In genomic region chr12:10473986-10474385, GRCm38 (mm10) we compare ENCODE assay signal across 15 mouse cellular contexts.
DNase-seq lines count a peak whose midpoint lies in the region; ATAC-seq and TF ChIP-seq lines count a peak whose summit lies in the region.
"Had no signal": no experiment of that assay in that cellular context is flagged by ENCODE, and none has a peak within 500 bp of the region (broad histone marks: within the 10 kb centered on the region; RNA-seq: fewer than 3 reads in every experiment).

No protein-coding gene starts in this region.

- WGBS in heart, embryonic 12.5 days = 62% methylated on average over 1 of the region's 1 CpGs
- 55% methylated on average over 1 of the region's 1 CpGs for WGBS in lung, adult 2 months

- H3K4me2 ChIP-seq in heart, embryonic 12.5 days = no peak overlapping the region
- H3K4me2 ChIP-seq: heart, embryonic 15.5 days; kidney, embryonic 15.5 days had no signal

- no peak for TF ChIP-seq CTCF in lung, adult 2 months (IDR thresholded peaks at IDR 0.05; ENCODE audit: insufficient read depth, low read length)

- H3K9ac ChIP-seq in heart, embryonic 12.5 days = no peak overlapping the region
- H3K9ac ChIP-seq: heart, embryonic 15.5 days; kidney, embryonic 15.5 days; liver, embryonic 14.5 days had no signal

- H3K36me3 ChIP-seq in heart, embryonic 12.5 days = no peaks in the 10 kb centered on the region
- H3K36me3 ChIP-seq: heart, embryonic 15.5 days; kidney, embryonic 15.5 days had no signal

- DNase-seq in heart, adult 18-20 months = peak; percentile 33 to 72
- DNase-seq in lung, postnatal 25 days (ENCODE audit: low spot score) = peak; percentile 25
- DNase-seq in lung, adult 2 months = no peak
- DNase-seq in gastrocnemius, postnatal 14 days = peak; percentile 14
- peak; percentile 78 for DNase-seq in skeletal muscle tissue, adult 2 months (ENCODE audit: low read depth, low spot score)
- DNase-seq in retina, embryonic 14.5 days (ENCODE audit: low spot score) = no peak
- DNase-seq in layer of hippocampus, adult 11-12 months (ENCODE audit: low spot score) = no peak
- DNase-seq: cerebellum, adult 18-20 months; left cerebral cortex, postnatal 4 days; right cerebral cortex, postnatal 25 days had no signal

- H3K27me3 ChIP-seq in heart, embryonic 12.5 days (replicated peaks) = no peaks in the 10 kb centered on the region
- H3K27me3 ChIP-seq: heart, embryonic 15.5 days; kidney, embryonic 15.5 days had no signal

- no peak for TF ChIP-seq POLR2A in lung, adult 2 months (IDR thresholded peaks at IDR 0.05; ENCODE audit: borderline replicate concordance, extremely low read depth, low read depth, low read length)

- ATAC-seq in heart, embryonic 12.5 days (ENCODE audit: insufficient number of reproducible peaks, low FRiP score) = no peak
- ATAC-seq: activated CD4-positive, CD25-positive, alpha-beta regulatory T cell, adult 4 months had no signal

- no peaks in the 10 kb centered on the region for H3K4me1 ChIP-seq in heart, embryonic 12.5 days (replicated peaks)
- 0 out of 2 replicates have a peak, but pooled peaks cover 2% of the 10 kb centered on the region for H3K4me1 ChIP-seq in lung, adult 2 months (ENCODE audit: control insufficient read depth, insufficient read depth, low read length)
- H3K4me1 ChIP-seq: heart, embryonic 15.5 days; kidney, embryonic 15.5 days had no signal

- H3K9me3 ChIP-seq in heart, embryonic 12.5 days (replicated peaks) = no peaks in the 10 kb centered on the region
- H3K9me3 ChIP-seq: heart, embryonic 15.5 days; kidney, embryonic 15.5 days had no signal

- no peak overlapping the region for H3K27ac ChIP-seq in heart, embryonic 12.5 days (ENCODE audit: poor library complexity, severe bottlenecking)
- H3K27ac ChIP-seq: heart, embryonic 15.5 days; kidney, embryonic 15.5 days; liver, embryonic 14.5 days had no signal

- intact Hi-C loops in gastrocnemius, postnatal 14 days (cut with DNase I; ENCODE audit: low total_unique reads) = no loop called here

- no peak overlapping the region for H3K4me3 ChIP-seq in heart, embryonic 12.5 days
- no peak overlapping the region for H3K4me3 ChIP-seq in lung, adult 2 months (replicated peaks; ENCODE audit: extremely low read depth, low read depth, low read length)
- H3K4me3 ChIP-seq: heart, embryonic 15.5 days; kidney, embryonic 15.5 days had no signal

Comparison
In these comparisons a context has a peak if more than half of its experiments do, and no peak if none do; other contexts are left out.
1. DNase-seq: peak in heart, adult 18-20 months (2 of 2), lung, postnatal 25 days (single experiment), gastrocnemius, postnatal 14 days (single experiment) and skeletal muscle tissue, adult 2 months (single experiment); none in lung, adult 2 months (single experiment), retina, embryonic 14.5 days (single experiment) and layer of hippocampus, adult 11-12 months (single experiment).